Mouse (Mus musculus) heart, embryonic 13.5 days (tissue): ENCODE data around the gene Krt7. TPM values are rescaled to one million over a fixed set of nuclear protein-coding genes. Genes with fewer than 3 reads are reported as not detected.

Source experiments
- ATAC-seq: fragments of 200-750 bp; cut with Nextera tagmentation; 2 replicates; pipeline ENCODE4 v1.8.0; 2017; ENCODE audit warnings: moderate TSS enrichment; ENCODE audit not compliant: insufficient number of reproducible peaks, low FRiP score, low TSS enrichment; ENCODE audit errors: extremely low read depth
- H3K27ac ChIP-seq: fragments of 300-500 bp; sonication (generic); replicated peaks from 2 replicates; pipeline ENCODE4 v1.5.1; 2015; ENCODE audit warnings: moderate library complexity, mild to moderate bottlenecking, inconsistent platforms
- H3K27me3 ChIP-seq: fragments of 300-500 bp; sonication (generic); replicated peaks from 2 replicates; pipeline ENCODE4 v1.6.1; 2015; ENCODE audit warnings: mild to moderate bottlenecking, inconsistent platforms
- H3K36me3 ChIP-seq: fragments of 300-500 bp; sonication (generic); 2 replicates; pipeline ENCODE4 v1.6.1; 2015; ENCODE audit warnings: mild to moderate bottlenecking, inconsistent platforms
- H3K4me1 ChIP-seq: fragments of 300-500 bp; sonication (generic); 2 replicates; pipeline ENCODE4 v1.6.1; 2015; ENCODE audit warnings: inconsistent platforms
- H3K4me2 ChIP-seq: fragments of 300-500 bp; sonication (generic); 2 replicates; pipeline ENCODE4 v1.6.1; 2015; ENCODE audit warnings: inconsistent platforms, mild to moderate bottlenecking, moderate library complexity
- H3K4me3 ChIP-seq: fragments of 300-500 bp; sonication (generic); 2 replicates; pipeline ENCODE4 v1.5.1; 2015; ENCODE audit warnings: moderate library complexity, mild to moderate bottlenecking, inconsistent platforms
- H3K9ac ChIP-seq: fragments of 300-500 bp; sonication (generic); 2 replicates; pipeline ENCODE4 v1.6.1; 2015; ENCODE audit warnings: inconsistent platforms, mild to moderate bottlenecking, moderate library complexity
- H3K9me3 ChIP-seq: fragments of 300-500 bp; sonication (generic); 2 replicates; pipeline ENCODE4 v1.6.1; 2016; ENCODE audit warnings: inconsistent platforms
- WGBS: fragments of 180-500 bp; shearing (Covaris S2); methylation state at CpG from one replicate; pipeline ENCODE4 v1.1.7; 2015; ENCODE audit warnings: mixed read lengths; 5-methylcytosine and 5-hydroxymethylcytosine counted together
- polyA plus RNA-seq: library from polyadenylated mRNA; unstranded; fragments of >200 nt; fragmentation: Nextera tagmentation; extraction: Ambion mirVana; gene quantifications from 2 replicates; pipeline ENCODE4 v1.2.1, GENCODE M21; 2015

The Krt7 gene
- polyA plus RNA-seq, 1 experiment from 2014 or later: 26.7 TPM

DNA sequence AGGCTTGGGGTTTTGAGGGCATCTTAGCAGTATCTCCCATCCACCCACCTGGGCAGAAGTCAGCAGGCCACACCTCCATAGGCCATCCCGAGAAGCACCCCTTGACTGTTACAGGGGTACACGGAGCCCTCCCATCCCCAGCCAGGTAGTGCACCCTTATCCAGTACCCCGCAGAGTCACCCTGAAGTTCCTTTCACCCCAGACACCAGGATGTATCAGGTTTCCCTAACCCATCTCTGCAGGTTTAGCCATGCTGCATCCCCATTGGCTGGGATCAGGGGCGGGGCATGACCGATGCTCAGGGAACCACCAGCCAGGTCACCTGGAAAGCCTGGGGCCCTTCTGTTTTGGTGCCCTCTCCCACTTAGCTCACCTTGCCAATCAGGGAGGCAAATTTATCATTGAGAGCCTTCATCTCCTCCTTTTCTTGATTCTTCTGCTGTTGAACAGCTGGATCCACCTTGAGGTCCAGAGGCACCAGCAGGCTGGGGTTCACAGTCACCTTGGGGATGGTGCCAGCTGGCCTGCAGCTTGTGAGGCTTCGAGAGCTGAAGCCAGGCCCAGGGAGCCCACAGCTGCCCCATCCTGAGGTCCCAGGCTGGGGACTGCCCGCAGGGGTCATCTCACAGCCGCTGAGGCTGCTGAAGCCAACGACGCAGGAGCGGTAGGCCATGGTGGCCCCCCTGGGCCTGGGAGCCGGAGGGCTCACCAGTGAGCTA is 41.3 kb upstream of the Krt7 start:
- no peak for ATAC-seq

DNA sequence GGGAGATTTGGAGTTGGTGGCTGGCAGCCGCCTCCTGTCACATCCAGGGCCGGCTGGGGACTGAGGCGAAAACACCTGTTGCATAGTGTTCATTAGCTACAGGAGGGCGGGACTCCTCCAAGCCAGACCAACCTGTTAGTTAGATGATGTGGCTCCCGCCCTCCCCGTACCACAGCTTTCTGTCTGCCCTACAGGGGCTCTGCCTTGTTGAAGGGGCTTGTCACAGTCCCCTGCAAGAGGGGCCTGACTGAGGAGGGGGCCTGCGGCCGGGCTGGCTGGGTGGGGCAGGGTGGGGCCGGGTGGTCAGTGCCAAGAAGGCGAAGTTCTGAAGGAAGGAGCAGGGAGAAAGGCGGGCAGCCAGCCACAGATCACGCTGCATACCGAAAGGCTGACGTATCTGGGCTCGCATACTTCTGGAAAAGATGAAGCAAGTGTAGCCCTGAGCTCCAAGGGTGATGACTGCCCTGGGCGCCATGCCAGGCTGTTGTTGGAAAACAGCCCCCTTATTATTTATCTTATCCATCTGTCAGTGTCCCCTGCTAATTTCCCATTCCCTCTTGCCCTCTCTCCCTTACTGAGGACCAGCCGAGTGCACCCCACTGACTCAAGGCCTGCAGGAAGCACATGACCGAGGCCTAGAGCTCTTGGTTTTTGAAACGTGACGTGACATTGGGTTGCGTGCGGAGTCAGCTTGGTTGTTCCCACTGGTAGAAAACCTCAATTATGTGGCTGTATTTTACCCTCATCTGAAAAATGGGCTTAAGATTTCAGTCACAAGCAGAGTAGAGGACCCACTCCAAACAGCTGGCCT is 40.5 kb upstream of the Krt7 start, which contains the start of gene Krt80:
Gene Krt80 (minus strand): TSS at position 62 of the 811 bp plus-strand sequence.
- Histone ChIP-seq H3K27me3 (peaks cover 15% of the 10 kb centered on the region; the same call in 1 of the 2 replicates), H3K4me2 (peak within 1 kb of the TSS; percentile 56), H3K27ac (peak within 1 kb of the TSS; percentile 94), H3K9ac (peak within 1 kb of the TSS; percentile 76), H3K4me1 (peaks cover 96% of the 10 kb centered on the region), H3K9me3 (no peaks in the 10 kb centered on the region), H3K36me3 (no peaks in the 10 kb centered on the region), H3K4me3 (peak within 1 kb of the TSS; percentile 16; the same call in 1 of the 2 replicates)
- 23% methylated on average over 20 of the region's 22 CpGs for WGBS
- peak; percentile 73 for ATAC-seq

More for the DNA sequence above, 41.3 kb upstream of the Krt7 start:
- Histone ChIP-seq H3K27ac (peak overlapping the region; percentile 94), H3K9ac (peak overlapping the region; percentile 76), H3K36me3 (no peaks in the 10 kb centered on the region), H3K4me3 (peak overlapping the region; percentile 16; the same call in 1 of the 2 replicates), H3K4me2 (peak overlapping the region; percentile 56), H3K4me1 (peaks cover 96% of the 10 kb centered on the region), H3K9me3 (no peaks in the 10 kb centered on the region), H3K27me3 (peaks cover 11% of the 10 kb centered on the region; the same call in 1 of the 2 replicates)
- WGBS: 46% methylated on average over 12 of the region's 12 CpGs

DNA sequence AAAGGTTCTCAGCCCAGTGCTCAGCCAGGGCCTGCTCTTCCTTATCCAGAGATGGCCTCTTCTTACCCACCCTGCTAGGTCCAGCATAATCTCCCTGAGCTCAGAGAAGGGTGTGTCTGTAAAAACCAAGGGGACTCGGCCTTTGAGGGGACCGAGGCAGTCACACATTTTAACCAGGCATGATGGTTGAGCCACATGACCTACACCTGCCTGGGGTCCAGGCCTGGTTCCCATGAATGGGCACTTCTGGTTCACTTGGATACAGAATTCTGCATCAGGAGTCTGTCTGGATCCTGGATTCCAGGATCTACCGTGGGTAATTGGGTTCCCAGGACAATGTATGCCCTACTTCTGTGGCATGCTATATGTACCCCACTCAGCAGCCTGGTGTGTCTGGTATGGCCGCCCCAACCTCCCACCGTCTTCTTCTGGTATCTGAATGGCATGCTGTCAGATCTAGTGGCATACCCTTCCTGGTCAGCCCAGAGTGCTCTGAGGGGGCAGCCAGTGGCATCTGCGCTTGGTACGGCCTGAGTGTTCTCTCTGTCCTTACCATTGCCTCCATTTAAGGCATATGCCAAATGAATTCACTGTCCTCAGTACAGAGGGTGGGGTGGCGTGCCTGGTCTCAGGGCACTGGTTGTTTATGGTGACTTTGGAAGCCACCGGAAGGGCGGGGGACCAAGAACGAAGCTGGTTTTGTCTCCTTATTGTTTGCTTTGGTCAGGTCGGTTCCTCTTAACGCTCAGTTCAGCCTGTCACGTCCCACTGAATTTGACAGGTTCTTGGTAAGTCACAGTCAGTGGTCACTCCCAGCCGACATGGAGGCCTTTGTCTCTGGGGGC is 39.5 kb upstream of the Krt7 start:
- H3K9ac ChIP-seq: 0 out of 2 replicates have a peak overlapping the region, but pooled peaks have one; percentile 21
- H3K4me3 ChIP-seq: no peak overlapping the region
- H3K4me1 ChIP-seq: peaks cover 95% of the 10 kb centered on the region
- H3K27ac ChIP-seq: peak overlapping the region; percentile 94
- 73% methylated on average over 15 of the region's 15 CpGs for WGBS
- H3K36me3 ChIP-seq: no peaks in the 10 kb centered on the region
- no peak for ATAC-seq
- peaks cover 19% of the 10 kb centered on the region; the same call in 1 of the 2 replicates for H3K27me3 ChIP-seq
- no peak overlapping the region for H3K4me2 ChIP-seq
- H3K9me3 ChIP-seq: no peaks in the 10 kb centered on the region

DNA sequence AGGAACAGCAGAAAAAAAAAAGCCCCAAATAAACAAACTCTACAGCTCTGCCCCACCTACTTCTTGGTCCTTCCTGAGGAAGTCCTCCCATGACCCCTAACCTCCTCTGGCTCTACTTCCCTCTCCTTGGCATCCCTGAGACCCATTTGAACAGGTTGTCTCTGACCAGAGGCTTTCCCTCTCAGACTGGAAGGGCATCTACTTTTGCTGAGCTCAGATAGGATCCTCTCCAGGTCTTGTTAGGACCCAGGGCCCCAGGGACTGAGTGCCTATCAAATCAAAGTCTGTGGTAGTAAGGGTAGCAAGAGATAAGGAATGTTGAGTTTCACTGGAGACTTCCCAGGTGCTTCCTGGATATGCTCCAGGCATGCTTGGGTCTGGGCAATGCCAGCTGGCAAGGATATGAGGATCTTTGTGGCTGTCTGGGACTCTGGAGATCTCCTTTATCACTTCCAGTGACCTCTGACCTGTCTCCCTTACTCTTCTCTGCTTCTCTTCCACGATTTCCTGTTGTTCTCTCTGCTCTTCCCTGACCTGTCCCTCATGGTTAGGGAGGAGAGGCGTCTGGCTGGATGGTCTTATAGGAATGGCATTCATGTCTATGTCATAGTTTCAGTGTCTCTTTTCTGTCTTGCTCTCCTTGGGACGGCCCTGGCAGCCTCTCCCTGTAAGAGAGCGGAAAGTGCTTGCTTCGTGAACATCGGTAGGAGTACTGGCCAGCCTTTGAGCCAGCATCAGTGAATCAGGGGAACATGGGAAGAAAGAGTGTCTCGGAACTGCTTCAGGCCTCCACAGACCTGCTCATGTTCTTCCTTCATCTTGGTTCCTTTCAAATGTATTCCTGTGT is 38.5 kb upstream of the Krt7 start:
- peaks cover 10% of the 10 kb centered on the region; the same call in 1 of the 2 replicates for H3K27me3 ChIP-seq
- H3K4me2 ChIP-seq: no peak overlapping the region
- H3K27ac ChIP-seq: peak overlapping the region; percentile 16; the same call in 1 of the 2 replicates
- no peak overlapping the region for H3K9ac ChIP-seq
- no peak overlapping the region for H3K4me3 ChIP-seq
- WGBS: 45% methylated on average over 7 of the region's 7 CpGs
- no peaks in the 10 kb centered on the region for H3K9me3 ChIP-seq
- ATAC-seq: no peak
- no peaks in the 10 kb centered on the region for H3K36me3 ChIP-seq
- peaks cover 95% of the 10 kb centered on the region for H3K4me1 ChIP-seq

DNA sequence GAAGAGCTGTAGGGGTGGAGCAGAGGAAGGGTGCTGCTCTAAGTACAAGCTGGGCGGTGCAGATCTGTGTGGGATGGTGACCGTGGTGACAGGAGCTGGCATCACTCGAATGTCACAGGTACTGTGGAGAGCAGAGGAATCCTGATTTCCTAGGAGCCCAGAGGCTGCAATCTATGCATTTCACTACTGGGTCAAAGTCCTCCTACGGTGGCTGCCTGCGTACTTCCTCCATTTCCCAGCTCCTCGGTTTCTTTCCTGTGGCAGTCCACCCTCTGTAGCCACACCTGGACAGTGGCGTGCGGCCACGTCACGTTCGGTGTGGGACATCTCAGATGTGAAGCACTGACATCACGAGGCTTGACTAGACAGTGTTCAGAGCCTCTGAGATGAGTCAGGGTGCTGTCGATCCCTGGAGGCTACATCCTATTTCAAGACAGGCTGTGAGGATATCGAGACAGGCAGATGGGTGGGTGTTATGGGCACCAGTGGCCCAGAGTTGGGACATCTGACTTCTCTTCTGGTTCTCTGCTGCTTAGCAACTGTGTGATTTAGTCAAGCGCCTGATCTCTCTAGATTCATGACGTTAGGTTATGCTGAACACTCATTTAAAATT is 37.5 kb upstream of the Krt7 start:
- H3K4me3 ChIP-seq: no peak overlapping the region
- WGBS: 81% methylated on average over 16 of the region's 16 CpGs
- no peak overlapping the region for H3K27ac ChIP-seq
- no peak overlapping the region for H3K4me2 ChIP-seq
- H3K4me1 ChIP-seq: peaks cover 91% of the 10 kb centered on the region
- no peaks in the 10 kb centered on the region for H3K9me3 ChIP-seq
- no peak overlapping the region for H3K9ac ChIP-seq
- H3K27me3 ChIP-seq: peaks cover 10% of the 10 kb centered on the region; the same call in 1 of the 2 replicates
- no peaks in the 10 kb centered on the region for H3K36me3 ChIP-seq
- no peak for ATAC-seq

DNA sequence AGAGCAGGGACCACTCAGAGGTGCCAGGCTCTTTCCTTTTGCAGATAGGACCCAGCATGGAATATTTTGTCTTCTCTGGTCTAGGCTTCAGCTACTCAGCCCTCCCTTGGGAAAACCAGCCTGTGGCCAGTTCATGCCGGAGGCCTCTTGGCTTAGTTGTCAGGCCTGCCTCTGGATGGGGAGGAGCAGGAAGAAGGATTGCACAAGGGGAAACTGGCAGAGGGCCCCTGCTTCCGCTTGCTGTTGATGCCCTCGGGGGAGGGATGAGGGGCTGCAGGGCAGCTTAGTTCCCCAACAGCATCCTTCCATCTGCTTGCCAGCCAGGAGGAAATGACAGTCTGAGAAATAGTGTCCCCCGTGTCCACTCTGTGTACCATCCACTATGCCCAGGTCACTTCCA is 36.0 kb upstream of the Krt7 start:
- H3K9ac ChIP-seq: no peak overlapping the region
- no peak overlapping the region for H3K4me2 ChIP-seq
- H3K9me3 ChIP-seq: no peaks in the 10 kb centered on the region
- peaks cover 16% of the 10 kb centered on the region; the same call in 1 of the 2 replicates for H3K27me3 ChIP-seq
- H3K4me3 ChIP-seq: no peak overlapping the region
- peaks cover 76% of the 10 kb centered on the region for H3K4me1 ChIP-seq
- H3K36me3 ChIP-seq: no peaks in the 10 kb centered on the region
- WGBS: 56% methylated on average over 4 of the region's 4 CpGs
- H3K27ac ChIP-seq: no peak overlapping the region
- no peak for ATAC-seq

DNA sequence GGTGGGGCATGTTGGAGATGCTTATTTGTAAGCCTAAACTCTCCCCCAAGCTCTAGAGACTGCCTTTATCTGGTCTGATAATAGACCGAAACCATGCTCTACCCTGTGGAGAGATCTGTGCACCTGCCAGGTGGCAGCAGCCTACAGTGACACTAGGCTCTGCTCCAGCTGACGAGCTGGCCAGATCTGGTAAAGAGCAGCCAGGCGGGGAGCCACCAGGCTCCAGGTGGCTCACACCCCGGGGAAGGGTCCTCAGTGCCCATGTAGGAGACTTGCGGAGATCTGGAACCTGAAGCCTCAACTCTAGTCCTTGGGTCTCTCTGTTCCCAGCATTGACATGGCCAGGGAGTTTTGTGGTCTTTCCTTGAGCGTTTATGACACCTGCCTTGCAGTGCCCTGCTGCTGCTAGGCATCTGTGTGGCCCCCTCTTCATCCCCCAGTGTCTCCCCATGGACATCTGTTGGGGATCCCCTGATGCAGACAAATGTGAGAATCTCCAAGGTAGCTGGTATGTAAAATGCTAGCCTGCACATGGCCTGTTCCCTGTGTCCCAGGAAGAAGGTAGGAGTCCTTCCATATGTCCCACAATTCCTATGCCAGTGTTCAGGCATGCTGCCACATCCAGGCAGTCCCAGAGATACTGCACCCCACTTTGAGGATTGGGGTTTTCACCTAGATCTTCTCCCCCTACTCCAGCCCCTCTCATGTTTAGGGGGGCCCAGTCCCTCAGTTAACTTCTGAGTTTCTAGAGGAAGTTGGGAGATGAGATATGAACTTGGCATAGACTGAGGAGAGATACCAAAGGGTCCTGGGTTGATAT is 34.7 kb upstream of the Krt7 start:
- no peak overlapping the region for H3K27ac ChIP-seq
- H3K9me3 ChIP-seq: no peaks in the 10 kb centered on the region
- no peak overlapping the region for H3K4me2 ChIP-seq
- 74% methylated on average over 6 of the region's 6 CpGs for WGBS
- no peak overlapping the region for H3K4me3 ChIP-seq
- peaks cover 28% of the 10 kb centered on the region; the same call in 1 of the 2 replicates for H3K27me3 ChIP-seq
- H3K9ac ChIP-seq: peak overlapping the region; percentile 50; the same call in 1 of the 2 replicates
- H3K36me3 ChIP-seq: no peaks in the 10 kb centered on the region
- H3K4me1 ChIP-seq: peaks cover 69% of the 10 kb centered on the region
- ATAC-seq: no peak

DNA sequence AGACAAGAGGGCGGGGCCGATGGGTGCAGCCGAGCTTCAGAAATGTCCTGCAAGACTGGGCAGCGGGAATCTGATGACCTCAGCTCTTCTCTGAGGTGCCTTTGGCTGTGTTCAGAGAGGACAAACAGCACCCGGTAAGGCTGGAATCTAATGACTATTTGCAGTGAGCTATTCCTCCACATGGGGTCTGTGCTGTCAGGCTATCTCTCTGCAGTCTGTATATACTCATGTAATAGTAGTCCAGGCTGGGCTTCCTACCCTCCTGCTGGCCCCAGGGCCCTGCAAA is 34.1 kb upstream of the Krt7 start:
- H3K27ac ChIP-seq: no peak overlapping the region
- no peak overlapping the region for H3K4me3 ChIP-seq
- peaks cover 28% of the 10 kb centered on the region; the same call in 1 of the 2 replicates for H3K27me3 ChIP-seq
- H3K9ac ChIP-seq: peak overlapping the region; percentile 50; the same call in 1 of the 2 replicates
- H3K9me3 ChIP-seq: no peaks in the 10 kb centered on the region
- WGBS: 52% methylated on average over 5 of the region's 5 CpGs
- no peaks in the 10 kb centered on the region for H3K36me3 ChIP-seq
- ATAC-seq: no peak
- H3K4me2 ChIP-seq: no peak overlapping the region
- H3K4me1 ChIP-seq: peaks cover 69% of the 10 kb centered on the region

DNA sequence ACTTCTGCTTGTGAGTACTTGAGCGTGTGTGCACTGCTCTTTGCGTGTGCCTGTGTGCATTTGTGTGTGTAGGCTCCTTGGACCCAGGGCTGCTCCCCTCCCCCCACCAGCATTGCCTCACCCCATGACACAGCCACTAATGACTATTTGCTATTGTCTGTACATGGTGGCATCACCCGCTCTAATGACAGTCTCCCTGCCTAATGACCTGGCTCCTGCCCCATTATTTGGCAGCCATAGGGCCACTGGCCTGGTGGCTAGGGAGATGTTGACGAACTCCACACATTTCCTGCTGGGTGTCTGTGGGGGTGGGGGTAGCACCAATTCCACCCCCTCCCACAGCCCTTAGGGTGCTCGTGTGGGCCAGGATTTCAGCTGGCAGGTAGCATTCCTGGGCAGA is 32.2 kb upstream of the Krt7 start:
- H3K4me1 ChIP-seq: peaks cover 62% of the 10 kb centered on the region
- no peaks in the 10 kb centered on the region for H3K9me3 ChIP-seq
- no peak overlapping the region for H3K4me3 ChIP-seq
- H3K4me2 ChIP-seq: no peak overlapping the region
- no peak overlapping the region for H3K9ac ChIP-seq
- no peak for ATAC-seq
- H3K27ac ChIP-seq: no peak overlapping the region
- WGBS: 82% methylated on average over 5 of the region's 5 CpGs
- no peaks in the 10 kb centered on the region for H3K36me3 ChIP-seq
- peaks cover 31% of the 10 kb centered on the region; the same call in 1 of the 2 replicates for H3K27me3 ChIP-seq
